Mouse (Mus musculus): ENCODE results near the gene Olfr1388. TPM values are rescaled to one million over a fixed set of nuclear protein-coding genes. Genes with fewer than 3 reads are reported as not detected.
"Not testable (repeated sequence)": the region's sequence is repeated elsewhere in the genome, so short reads cannot be mapped to it uniquely, and the experiment has no call there.

The Olfr1388 gene
- total RNA-seq (2022), result under 1 TPM in 3 of 4 experiments, not detected in 1; 0.08 to 0.34 (median 0.17) TPM

DNA sequence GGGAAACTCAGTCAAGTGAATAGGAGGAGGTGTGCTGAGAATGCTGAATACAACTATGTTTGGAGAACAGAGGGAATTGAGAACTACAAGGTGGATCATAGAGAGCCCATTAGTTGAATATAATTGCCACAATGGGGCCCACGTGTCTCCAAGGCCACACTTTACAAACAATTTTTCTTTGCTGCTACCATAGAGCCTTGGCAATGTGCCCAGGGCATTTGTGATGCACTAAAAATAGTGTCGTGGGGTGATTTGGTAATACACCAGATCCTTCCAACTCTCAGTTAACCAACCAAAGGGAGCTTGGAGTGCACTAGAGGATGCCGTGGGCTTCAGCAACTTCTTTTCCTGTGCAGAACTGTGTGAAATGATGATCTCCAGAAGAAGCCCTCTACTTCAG lies at the start of gene Olfr1388:
Gene Olfr1388, plus strand, starts transcription at position 214 of the 400 bp plus-strand sequence.
- peak; percentile 2 for DNase-seq

DNA sequence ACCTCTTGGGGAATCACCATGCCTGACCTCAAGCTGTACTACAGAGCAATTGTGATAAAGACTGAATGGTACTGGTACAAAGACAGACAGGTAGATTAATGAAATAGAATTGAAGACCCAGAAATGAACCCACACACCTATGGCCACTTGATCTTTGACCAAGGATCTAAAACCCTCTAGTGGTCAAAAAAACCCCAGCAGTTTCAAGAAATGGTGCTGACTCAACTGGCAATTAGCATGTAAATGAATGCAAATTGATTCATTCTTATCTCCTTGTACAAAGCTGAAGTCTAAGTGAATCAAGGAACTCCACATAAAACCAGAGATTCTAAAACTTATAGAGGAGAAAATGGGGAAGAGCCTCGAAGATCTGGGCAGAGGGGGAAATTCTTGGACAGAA lies 43.7 kb upstream of the Olfr1388 start:
- DNase-seq, result not testable (repeated sequence)

DNA sequence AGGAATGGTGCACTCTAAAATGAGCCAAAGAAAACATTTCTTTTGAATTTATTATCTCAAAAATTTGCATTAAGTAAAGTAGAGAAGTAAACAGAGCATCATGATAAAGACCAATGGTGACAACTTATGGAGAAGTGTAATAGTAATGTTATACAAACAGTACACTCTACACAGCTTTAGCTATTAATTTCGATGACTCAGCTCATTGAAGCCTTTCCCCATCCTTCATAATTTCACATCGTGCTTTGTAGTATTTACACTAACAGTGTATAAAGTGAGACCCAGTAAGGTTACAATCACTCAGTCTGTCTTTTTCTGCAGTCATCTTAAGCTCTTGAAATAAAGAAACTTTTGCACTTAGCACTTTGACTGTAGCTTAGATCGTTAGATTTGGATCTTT lies 29.6 kb upstream of the Olfr1388 start:
- DNase-seq, result no peak

DNA sequence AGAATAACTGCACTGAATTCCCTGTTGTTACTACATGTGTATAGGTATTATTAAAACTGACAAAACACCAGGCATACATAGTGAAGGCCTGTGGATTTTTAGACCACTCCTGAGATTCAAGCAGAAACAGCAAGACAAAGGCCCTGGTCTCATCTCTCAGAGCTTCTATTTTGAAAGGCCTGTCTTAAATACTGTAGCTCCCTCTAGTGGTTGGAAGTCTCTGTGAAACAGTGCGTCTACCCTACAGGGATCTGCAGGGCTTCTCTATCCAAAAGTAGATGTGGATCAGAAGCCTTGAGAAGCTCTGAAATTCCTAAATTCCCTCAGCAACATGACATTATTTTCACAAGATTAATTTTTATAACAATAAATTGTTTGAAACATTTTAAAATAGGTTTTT lies 25.9 kb upstream of the Olfr1388 start:
- no peak for DNase-seq

DNA sequence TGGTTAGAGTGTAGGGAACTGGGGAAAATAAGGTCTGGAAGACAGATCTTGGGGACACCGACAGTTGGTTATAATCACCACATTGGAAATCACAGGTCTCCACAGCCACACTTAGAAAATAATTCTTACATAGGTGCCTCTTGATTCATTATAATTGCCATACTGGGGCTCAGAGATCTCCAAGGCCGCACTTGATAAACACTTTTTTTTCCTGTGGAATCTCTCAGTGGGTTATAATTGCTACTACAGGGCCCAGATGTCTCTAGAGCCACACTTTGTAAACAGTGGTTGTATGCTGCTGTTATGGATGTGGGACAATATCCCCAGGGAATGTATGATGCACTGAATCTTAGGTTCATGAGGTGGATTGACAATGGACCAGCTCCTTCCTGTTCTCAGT lies 13.7 kb upstream of the Olfr1388 start, which contains the start of gene Olfr1389:
Gene Olfr1389, plus strand, starts transcription at position 301 of the 400 bp plus-strand sequence.
- DNase-seq, result no peak

DNA sequence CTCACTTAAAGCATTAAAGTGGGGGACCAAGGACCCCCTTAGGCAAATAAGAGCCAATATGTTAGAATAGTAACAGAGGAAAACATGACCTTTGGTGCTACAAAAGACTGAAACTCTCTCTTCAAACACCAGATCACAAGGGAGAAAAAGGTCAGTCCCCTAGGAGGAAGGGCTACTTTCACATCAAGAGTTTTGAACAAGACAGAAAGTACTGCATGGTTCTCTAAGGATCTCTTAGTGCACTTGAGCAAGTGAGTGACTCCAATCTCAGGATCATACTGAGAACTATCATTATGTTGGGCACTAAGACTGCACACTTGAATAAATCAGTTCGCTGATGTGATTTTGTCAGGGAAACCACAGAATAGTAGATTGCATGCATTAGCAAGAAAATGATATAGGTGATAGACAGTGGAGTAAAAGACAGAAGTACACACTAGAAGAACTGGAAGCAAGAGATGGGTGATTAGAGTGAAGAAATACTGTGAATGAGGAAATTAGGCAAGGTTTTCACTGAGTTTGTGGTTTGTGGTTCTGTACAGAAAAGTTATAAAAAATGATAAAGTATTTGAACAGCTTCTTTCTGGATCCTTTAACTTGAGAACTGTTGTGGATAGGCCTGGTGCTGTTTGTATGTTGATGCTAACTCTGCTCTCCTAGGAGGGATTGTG lies 11.0 kb upstream of the Olfr1388 start:
- no peak for DNase-seq

DNA sequence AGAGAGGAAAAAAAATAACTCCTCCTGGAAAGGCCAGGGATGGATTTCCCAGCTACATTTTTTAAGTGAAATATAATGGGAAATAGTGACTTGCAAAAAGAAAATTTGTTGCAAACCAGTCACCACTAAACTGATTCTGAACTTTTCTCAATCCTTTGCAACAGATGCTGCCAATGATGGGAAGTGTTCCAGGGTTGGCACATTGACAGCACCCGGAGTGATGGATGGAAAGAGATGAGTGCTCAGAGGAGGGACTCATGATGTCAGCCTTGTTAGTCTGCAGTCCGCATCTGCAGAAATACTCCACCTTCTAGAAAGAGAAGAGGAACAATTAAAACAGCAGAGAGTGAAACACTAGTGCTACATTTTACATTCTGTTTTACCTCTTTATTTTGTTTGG lies 6.8 kb upstream of the Olfr1388 start:
- DNase-seq, result no peak

DNA sequence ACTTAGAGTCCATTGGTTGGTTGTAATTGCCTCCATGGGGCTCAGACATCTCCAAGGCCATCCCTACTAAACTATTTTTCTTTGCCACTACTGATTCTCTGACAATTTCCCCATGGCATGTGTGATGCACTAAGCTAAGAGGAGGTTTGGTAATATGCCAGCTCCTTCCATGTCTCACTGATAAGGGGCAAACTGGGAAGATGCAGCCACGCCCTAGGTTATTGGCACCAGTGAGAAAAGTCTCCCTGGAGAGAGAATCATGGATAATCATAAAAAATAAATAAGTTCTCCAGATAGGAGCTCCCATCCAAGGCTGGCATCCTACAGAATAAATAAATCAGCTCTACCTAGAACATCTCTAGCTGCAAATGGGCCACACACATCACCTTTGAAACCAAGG lies 18.6 kb downstream of the Olfr1388 start, which contains the start of gene Olfr1387:
Gene Olfr1387, plus strand, starts transcription at position 301 of the 400 bp plus-strand sequence.
- DNase-seq, result no peak

DNA sequence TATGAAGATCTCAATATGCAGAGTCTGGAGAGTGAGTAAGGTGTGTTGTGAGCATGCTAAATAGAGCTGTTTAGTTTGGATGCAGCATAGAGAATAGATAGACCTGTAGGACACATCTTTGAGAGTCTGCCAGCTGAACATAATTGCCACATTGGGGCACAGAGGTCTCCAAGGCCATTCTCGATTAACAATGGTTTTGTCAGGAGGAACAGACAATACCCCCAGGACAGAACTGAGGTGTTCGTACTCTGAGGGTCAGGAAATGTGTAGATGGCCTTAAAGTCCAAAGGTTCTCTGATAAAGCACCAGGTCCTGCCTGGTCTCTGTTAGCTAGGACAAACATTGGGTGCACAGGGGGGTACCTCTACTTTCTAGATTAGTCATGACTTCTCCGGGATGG lies 28.3 kb downstream of the Olfr1388 start, which contains the start of gene Olfr1386:
Gene Olfr1386, plus strand, starts transcription at position 301 of the 400 bp plus-strand sequence.
- not testable (repeated sequence) for DNase-seq

DNA sequence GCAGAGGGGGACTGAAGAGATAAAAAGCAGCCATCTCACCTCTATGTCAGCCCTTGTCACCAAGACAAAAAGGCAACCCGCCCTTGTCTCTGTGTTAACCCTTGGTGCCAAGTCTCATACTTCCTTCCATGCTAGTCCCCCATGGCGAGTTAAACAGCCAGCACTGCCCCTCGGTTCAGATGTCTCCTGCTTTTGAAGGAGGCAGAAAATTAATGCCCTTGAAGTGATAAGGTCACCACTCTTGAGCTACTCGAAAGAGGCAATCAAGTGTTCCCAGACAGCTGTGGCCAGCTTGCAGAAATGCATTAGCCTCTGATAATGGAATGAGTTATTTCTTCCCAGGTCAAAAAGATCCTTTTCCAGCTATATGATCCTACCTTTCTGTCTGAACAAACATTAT lies 49.5 kb downstream of the Olfr1388 start:
- DNase-seq, result no peak

DNA sequence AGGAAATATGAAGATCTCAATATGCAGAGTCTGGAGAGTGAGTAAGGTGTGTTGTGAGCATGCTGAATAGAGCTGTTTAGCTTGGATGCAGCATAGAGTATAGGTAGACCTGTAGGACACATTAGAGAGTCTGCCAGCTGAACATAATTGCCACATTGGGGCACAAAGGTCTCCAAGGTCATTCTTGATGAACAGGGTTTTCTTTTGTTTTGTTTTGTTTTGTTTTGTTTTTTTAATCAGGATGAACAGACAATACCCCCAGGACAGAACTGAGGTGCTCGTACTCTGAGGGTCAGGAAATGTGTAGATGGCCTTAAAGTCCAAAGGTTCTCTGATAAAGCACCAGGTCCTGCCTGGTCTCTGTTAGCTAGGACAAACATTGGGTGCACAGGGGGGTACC lies 52.3 kb downstream of the Olfr1388 start, which contains the start of gene Olfr1385:
Gene Olfr1385, plus strand, starts transcription at position 301 of the 400 bp plus-strand sequence.
- not testable (repeated sequence) for DNase-seq

Other genes starting within 250 kb of the Olfr1388 start
- 10 to 100 TPM; 21.5 to 41.8 (median 32.6) TPM for gene Btnl9, start 249.5 kb upstream of the Olfr1388 start, total RNA-seq (2022)
- 10 to 100 TPM; 28.1 to 40.1 (median 36.2) TPM for gene Zfp62, start 233.3 kb upstream of the Olfr1388 start, total RNA-seq (2022)
- gene Mgat1, start 192.4 kb upstream of the Olfr1388 start, total RNA-seq (2022), result 100 to 1,000 TPM; 114 to 131 (median 124) TPM
- not detected for gene Olfr1393, start 158.3 kb upstream of the Olfr1388 start, total RNA-seq (2022)
- gene Olfr1392, start 151.3 kb upstream of the Olfr1388 start, total RNA-seq (2022), result not detected
- gene Olfr10, start 131.9 kb upstream of the Olfr1388 start, total RNA-seq (2022), result not detected
- not detected for gene Olfr1391, start 113.9 kb upstream of the Olfr1388 start, total RNA-seq (2022)
- not detected for gene Olfr1390, start 101.4 kb upstream of the Olfr1388 start, total RNA-seq (2022)
- not detected for gene Olfr1389, start 13.6 kb upstream of the Olfr1388 start, total RNA-seq (2022)
- gene Olfr1387, start 18.7 kb downstream of the Olfr1388 start, total RNA-seq (2022), result not detected
- not detected for gene Olfr1386, start 28.4 kb downstream of the Olfr1388 start, total RNA-seq (2022)
- under 1 TPM in 1 of 4 experiments, not detected in 3; 0.22 TPM for gene Olfr1385, start 52.4 kb downstream of the Olfr1388 start, total RNA-seq (2022)
- gene Olfr1384, start 70.1 kb downstream of the Olfr1388 start, total RNA-seq (2022), result 1 to 10 TPM in 1 of 4 experiments, under 1 TPM in 1, not detected in 2; 0.32 to 1.2 TPM
- 1 to 10 TPM in 3 of 4 experiments, under 1 TPM in 1; 0.81 to 2.8 (median 1.1) TPM for gene Olfr1383, start 83.0 kb downstream of the Olfr1388 start, total RNA-seq (2022)
- not detected for gene Olfr1382, start 91.6 kb downstream of the Olfr1388 start, total RNA-seq (2022)
- gene Olfr1381, start 106.8 kb downstream of the Olfr1388 start, total RNA-seq (2022), result not detected
- not detected for gene Olfr1380, start 120.3 kb downstream of the Olfr1388 start, total RNA-seq (2022)
- 10 to 100 TPM; 19.3 to 29.5 (median 23.4) TPM for gene Flt4, start 172.6 kb downstream of the Olfr1388 start, total RNA-seq (2022)
- not detected for gene Scgb3a1, start 227.0 kb downstream of the Olfr1388 start, total RNA-seq (2022)